Mouse (Mus musculus) heart, embryonic 13.5 days (tissue): ENCODE data around the gene Slc35f6. TPM values are rescaled to one million over a fixed set of nuclear protein-coding genes. Genes with fewer than 3 reads are reported as not detected.

Experiments
- ATAC-seq: fragments of 200-750 bp; cut with Nextera tagmentation; 2 replicates; pipeline ENCODE4 v1.8.0; 2017; ENCODE audit warnings: moderate TSS enrichment; ENCODE audit not compliant: insufficient number of reproducible peaks, low FRiP score, low TSS enrichment; ENCODE audit errors: extremely low read depth
- H3K27ac ChIP-seq: fragments of 300-500 bp; sonication (generic); replicated peaks from 2 replicates; pipeline ENCODE4 v1.5.1; 2015; ENCODE audit warnings: moderate library complexity, mild to moderate bottlenecking, inconsistent platforms
- H3K27me3 ChIP-seq: fragments of 300-500 bp; sonication (generic); replicated peaks from 2 replicates; pipeline ENCODE4 v1.6.1; 2015; ENCODE audit warnings: mild to moderate bottlenecking, inconsistent platforms
- H3K36me3 ChIP-seq: fragments of 300-500 bp; sonication (generic); 2 replicates; pipeline ENCODE4 v1.6.1; 2015; ENCODE audit warnings: mild to moderate bottlenecking, inconsistent platforms
- H3K4me1 ChIP-seq: fragments of 300-500 bp; sonication (generic); 2 replicates; pipeline ENCODE4 v1.6.1; 2015; ENCODE audit warnings: inconsistent platforms
- H3K4me2 ChIP-seq: fragments of 300-500 bp; sonication (generic); 2 replicates; pipeline ENCODE4 v1.6.1; 2015; ENCODE audit warnings: inconsistent platforms, mild to moderate bottlenecking, moderate library complexity
- H3K4me3 ChIP-seq: fragments of 300-500 bp; sonication (generic); 2 replicates; pipeline ENCODE4 v1.5.1; 2015; ENCODE audit warnings: moderate library complexity, mild to moderate bottlenecking, inconsistent platforms
- H3K9ac ChIP-seq: fragments of 300-500 bp; sonication (generic); 2 replicates; pipeline ENCODE4 v1.6.1; 2015; ENCODE audit warnings: inconsistent platforms, mild to moderate bottlenecking, moderate library complexity
- H3K9me3 ChIP-seq: fragments of 300-500 bp; sonication (generic); 2 replicates; pipeline ENCODE4 v1.6.1; 2016; ENCODE audit warnings: inconsistent platforms
- WGBS: fragments of 180-500 bp; shearing (Covaris S2); methylation state at CpG from one replicate; pipeline ENCODE4 v1.1.7; 2015; ENCODE audit warnings: mixed read lengths; 5-methylcytosine and 5-hydroxymethylcytosine counted together
- polyA plus RNA-seq: library from polyadenylated mRNA; unstranded; fragments of >200 nt; fragmentation: Nextera tagmentation; extraction: Ambion mirVana; gene quantifications from 2 replicates; pipeline ENCODE4 v1.2.1, GENCODE M21; 2015

Slc35f6 gene
- polyA plus RNA-seq, 1 experiment from 2014 or later: 21.9 TPM

DNA sequence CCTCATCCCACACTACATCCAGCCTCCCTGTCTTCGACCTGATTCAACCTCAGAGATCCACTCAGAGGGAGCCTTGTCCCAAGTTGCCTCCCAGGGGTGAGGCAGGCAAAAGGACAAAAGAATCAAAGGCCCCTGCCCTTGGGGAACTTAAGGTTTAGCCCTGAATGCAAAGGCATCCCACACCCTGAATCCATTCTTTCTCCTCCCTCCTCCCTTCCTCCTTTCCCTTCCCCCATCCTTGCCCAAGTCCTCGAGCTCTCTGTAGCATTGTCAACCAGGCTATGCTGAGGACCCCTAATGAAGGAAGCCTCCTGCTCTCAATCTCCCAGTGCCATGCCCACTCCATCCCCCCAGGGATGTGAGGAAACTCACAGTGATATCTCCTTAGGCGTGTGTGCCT, 36.0 kb upstream of the Slc35f6 start:
- H3K27ac ChIP-seq: 0 out of 2 replicates have a peak overlapping the region, but pooled peaks have one; percentile 12
- ATAC-seq: no peak
- H3K27me3 ChIP-seq: no peaks in the 10 kb centered on the region
- 0 out of 2 replicates have a peak, but pooled peaks cover 4% of the 10 kb centered on the region for H3K36me3 ChIP-seq
- 51% methylated on average over 3 of the region's 3 CpGs for WGBS
- H3K4me1 ChIP-seq: peaks cover 69% of the 10 kb centered on the region
- no peaks in the 10 kb centered on the region; the same call in 1 of the 2 replicates for H3K9me3 ChIP-seq
- no peak overlapping the region for H3K9ac ChIP-seq
- H3K4me2 ChIP-seq: no peak overlapping the region
- no peak overlapping the region for H3K4me3 ChIP-seq

DNA sequence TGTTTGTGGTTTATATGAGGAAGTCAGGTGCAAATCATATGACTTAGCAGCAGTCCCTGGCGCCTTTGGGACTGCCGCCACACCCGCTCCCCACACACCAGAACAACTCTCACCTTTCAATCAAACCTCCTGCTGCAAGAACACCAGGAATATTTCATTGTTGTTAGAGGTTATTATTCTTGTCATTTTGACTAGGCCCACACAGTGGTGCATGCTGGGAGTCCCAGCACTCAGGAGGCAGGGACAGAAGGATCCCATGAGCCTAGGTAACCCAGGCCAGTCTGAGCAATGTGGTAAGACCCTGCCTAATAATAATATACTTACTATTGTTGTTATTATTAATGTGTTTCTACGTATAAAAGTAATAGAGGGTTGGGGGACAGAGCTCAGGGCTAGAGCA, 35.2 kb upstream of the Slc35f6 start:
- 77% methylated on average over 4 of the region's 4 CpGs for WGBS
- no peak overlapping the region for H3K27ac ChIP-seq
- H3K9ac ChIP-seq: no peak overlapping the region
- no peaks in the 10 kb centered on the region; the same call in 1 of the 2 replicates for H3K9me3 ChIP-seq
- no peaks in the 10 kb centered on the region for H3K27me3 ChIP-seq
- H3K4me3 ChIP-seq: no peak overlapping the region
- peaks cover 69% of the 10 kb centered on the region for H3K4me1 ChIP-seq
- H3K4me2 ChIP-seq: no peak overlapping the region
- 0 out of 2 replicates have a peak, but pooled peaks cover 4% of the 10 kb centered on the region for H3K36me3 ChIP-seq
- no peak for ATAC-seq

DNA sequence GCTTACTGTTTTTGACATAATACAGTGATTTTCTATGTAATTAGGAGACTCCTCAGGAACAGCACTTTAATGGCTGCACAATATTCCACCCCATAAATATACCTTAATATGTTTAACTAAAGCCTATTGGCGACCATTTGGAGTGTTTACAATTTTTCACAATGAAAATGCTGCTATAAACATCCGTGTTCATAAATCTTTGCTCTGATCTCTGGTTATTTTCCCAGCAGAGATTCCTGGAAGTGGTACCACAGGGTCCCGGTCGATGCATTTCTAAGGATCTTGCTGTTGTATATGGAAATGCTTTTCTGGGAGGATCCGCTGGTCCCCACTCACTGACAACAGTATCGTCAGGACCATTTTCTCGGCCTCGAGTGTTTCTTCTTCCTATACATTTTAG, 34.5 kb upstream of the Slc35f6 start:
- Histone ChIP-seq H3K9ac (no peak overlapping the region), H3K36me3 (0 out of 2 replicates have a peak, but pooled peaks cover 4% of the 10 kb centered on the region), H3K27ac (peak overlapping the region; percentile 95), H3K4me3 (no peak overlapping the region), H3K9me3 (no peaks in the 10 kb centered on the region; the same call in 1 of the 2 replicates), H3K27me3 (no peaks in the 10 kb centered on the region), H3K4me1 (peaks cover 73% of the 10 kb centered on the region), H3K4me2 (no peak overlapping the region)
- no peak for ATAC-seq
- 81% methylated on average over 8 of the region's 8 CpGs for WGBS

DNA sequence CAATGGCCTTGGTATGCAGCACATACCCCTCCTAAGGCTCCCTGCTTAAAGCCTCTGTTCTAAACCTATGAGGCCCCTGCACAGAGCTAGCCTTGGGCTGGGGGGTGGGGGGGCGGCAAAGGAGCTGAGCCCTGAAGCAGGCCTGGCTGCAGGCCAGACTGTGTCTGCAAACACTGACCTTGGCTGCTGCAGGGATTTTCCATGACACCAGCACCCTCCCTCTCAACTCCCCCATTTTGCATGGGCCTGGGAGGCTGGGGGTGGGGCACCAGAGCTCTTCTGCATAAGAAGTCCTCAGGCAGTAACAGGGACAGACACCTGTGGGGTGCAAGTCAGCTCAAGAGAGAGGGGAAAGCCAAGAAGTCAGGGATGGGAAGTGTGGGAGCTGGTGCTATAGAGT, 33.5 kb upstream of the Slc35f6 start:
- Histone ChIP-seq H3K4me3 (no peak overlapping the region), H3K27me3 (no peaks in the 10 kb centered on the region), H3K27ac (peak overlapping the region; percentile 95), H3K9me3 (no peaks in the 10 kb centered on the region), H3K36me3 (0 out of 2 replicates have a peak, but pooled peaks cover 4% of the 10 kb centered on the region), H3K4me1 (peaks cover 82% of the 10 kb centered on the region), H3K4me2 (peak overlapping the region; percentile 48), H3K9ac (peak overlapping the region; percentile 73)
- ATAC-seq: peak; percentile 69; the same call in 1 of the 2 replicates
- 7% methylated on average over 1 of the region's 1 CpGs for WGBS

DNA sequence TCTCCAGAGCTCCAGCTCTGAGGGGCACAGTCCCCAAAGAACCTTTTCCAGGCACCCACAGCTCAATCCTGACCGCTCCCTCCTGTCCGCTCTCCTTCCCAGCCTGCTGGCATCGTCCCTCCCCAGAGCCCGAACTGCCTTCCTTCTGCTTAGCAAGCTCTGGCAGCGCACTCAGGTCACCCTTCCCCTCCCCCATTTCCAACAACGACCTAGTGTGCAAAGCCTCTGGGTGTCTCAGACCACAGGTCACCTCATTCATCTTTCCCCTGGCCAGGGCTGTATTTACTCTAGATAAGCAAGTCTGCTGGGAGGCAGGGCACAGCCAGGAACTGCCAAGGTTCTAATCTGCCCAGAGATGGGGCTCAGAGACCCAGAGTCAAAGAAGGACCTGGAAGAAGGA, 32.3 kb upstream of the Slc35f6 start:
- H3K27me3 ChIP-seq: peaks cover under 1% of the 10 kb centered on the region; the same call in 1 of the 2 replicates
- 17% methylated on average over 6 of the region's 6 CpGs for WGBS
- no peak for ATAC-seq
- no peaks in the 10 kb centered on the region for H3K36me3 ChIP-seq
- peak overlapping the region; percentile 73 for H3K9ac ChIP-seq
- H3K27ac ChIP-seq: peak overlapping the region; percentile 95
- H3K9me3 ChIP-seq: no peaks in the 10 kb centered on the region
- peaks cover 75% of the 10 kb centered on the region for H3K4me1 ChIP-seq
- H3K4me2 ChIP-seq: peak overlapping the region; percentile 48
- H3K4me3 ChIP-seq: no peak overlapping the region

DNA sequence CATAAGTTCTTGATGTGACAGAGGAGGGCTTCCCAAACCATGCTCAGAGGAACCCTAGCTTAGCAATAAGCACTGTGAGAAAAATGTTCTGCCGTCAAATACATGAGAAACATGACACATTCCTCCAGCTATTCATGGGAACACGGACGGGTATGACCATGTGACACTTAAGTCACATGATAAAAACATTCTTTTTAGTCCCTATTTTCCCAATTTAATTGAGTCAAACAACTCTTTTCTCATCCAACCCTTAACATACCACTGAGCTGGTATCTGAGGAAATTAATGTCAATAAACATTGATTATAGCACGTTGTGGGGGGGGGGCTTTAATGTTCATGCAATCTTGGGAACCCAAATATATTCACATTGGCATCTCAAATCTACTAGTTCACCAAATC, 31.9 kb upstream of the Slc35f6 start:
- no peak overlapping the region for H3K9ac ChIP-seq
- peak overlapping the region; percentile 95 for H3K27ac ChIP-seq
- H3K27me3 ChIP-seq: peaks cover 4% of the 10 kb centered on the region
- H3K4me2 ChIP-seq: no peak overlapping the region
- H3K4me3 ChIP-seq: no peak overlapping the region
- no peaks in the 10 kb centered on the region for H3K9me3 ChIP-seq
- no peak for ATAC-seq
- H3K36me3 ChIP-seq: no peaks in the 10 kb centered on the region
- WGBS: 46% methylated on average over 4 of the region's 4 CpGs
- peaks cover 72% of the 10 kb centered on the region for H3K4me1 ChIP-seq

DNA sequence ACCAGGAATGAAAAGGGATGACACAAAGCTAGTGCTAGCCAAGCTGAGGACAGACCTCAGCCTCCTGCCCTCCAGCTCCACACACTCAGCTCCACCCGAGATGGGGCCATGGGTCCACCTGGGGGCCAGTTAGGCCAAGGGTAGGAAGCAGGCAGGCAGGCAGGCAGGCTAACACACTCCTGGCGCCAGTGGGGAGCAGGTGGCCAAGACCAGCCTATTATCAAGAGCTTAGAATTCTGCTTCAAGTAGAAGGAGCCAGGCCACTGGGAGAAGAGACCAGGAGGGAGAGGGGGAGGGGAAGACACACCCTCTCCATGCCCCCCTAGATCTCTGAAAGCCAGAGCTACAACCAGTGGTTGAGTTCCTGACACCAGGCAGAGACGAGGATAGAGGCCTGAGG, 31.1 kb upstream of the Slc35f6 start:
- no peaks in the 10 kb centered on the region for H3K9me3 ChIP-seq
- H3K9ac ChIP-seq: peak overlapping the region; percentile 59
- H3K36me3 ChIP-seq: no peaks in the 10 kb centered on the region; the same call in 1 of the 2 replicates
- H3K27ac ChIP-seq: peak overlapping the region; percentile 95
- H3K4me2 ChIP-seq: no peak overlapping the region
- ATAC-seq: no peak
- peaks cover 65% of the 10 kb centered on the region for H3K4me1 ChIP-seq
- no peak overlapping the region for H3K4me3 ChIP-seq
- 36% methylated on average over 3 of the region's 3 CpGs for WGBS
- H3K27me3 ChIP-seq: peaks cover 12% of the 10 kb centered on the region

DNA sequence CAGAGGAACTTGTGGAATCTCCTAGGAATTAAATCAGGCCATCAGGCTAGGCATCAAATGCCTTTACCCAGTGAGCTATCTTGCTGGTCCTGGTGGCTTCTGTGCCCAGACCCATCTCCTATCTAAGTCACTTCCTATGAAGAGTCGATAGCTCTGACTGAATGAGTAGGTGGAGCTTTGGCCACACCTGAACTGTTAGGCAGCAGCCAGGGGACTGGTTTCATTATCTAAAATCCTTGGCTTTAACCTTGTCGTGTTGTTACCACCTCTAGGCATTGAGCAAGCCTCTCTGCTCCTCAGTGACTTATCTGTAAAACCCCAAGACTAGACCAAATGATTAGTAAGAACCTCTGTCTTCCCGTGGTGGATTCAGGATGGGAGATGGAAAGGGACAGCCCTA, 30.4 kb upstream of the Slc35f6 start:
- H3K4me3 ChIP-seq: no peak overlapping the region; the same call in 1 of the 2 replicates
- peak overlapping the region; percentile 38 for H3K9ac ChIP-seq
- H3K4me2 ChIP-seq: peak overlapping the region; percentile 38
- peaks cover 72% of the 10 kb centered on the region for H3K4me1 ChIP-seq
- 10% methylated on average over 3 of the region's 3 CpGs for WGBS
- no peak for ATAC-seq
- peak overlapping the region; percentile 95 for H3K27ac ChIP-seq
- no peaks in the 10 kb centered on the region for H3K9me3 ChIP-seq
- H3K27me3 ChIP-seq: peaks cover 19% of the 10 kb centered on the region
- no peaks in the 10 kb centered on the region; the same call in 1 of the 2 replicates for H3K36me3 ChIP-seq

DNA sequence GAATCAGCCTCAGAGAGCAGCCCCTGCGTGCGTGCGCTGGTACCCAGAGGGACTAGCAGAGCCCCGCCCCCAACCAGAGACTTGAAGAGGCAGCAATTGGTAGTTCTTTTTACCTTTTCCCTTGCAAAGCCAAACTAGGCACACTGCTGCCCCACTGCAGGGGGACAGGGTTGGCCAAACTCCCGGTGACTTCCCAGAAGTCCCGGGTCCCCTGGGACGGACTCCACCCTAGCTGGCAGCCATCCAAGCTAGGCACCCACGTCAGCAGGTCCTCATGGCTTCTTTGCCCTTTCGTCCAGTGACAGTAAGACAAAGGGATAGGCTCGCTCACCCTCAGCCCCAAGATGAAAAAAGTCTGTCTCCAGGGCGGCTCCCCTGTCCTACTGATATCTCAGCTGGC, 29.9 kb upstream of the Slc35f6 start:
- no peaks in the 10 kb centered on the region for H3K9me3 ChIP-seq
- peak overlapping the region; percentile 38 for H3K9ac ChIP-seq
- no peaks in the 10 kb centered on the region; the same call in 1 of the 2 replicates for H3K36me3 ChIP-seq
- H3K4me1 ChIP-seq: peaks cover 74% of the 10 kb centered on the region
- 22% methylated on average over 11 of the region's 11 CpGs for WGBS
- no peak for ATAC-seq
- peak overlapping the region; percentile 38 for H3K4me2 ChIP-seq
- no peak overlapping the region; the same call in 1 of the 2 replicates for H3K4me3 ChIP-seq
- peaks cover 24% of the 10 kb centered on the region for H3K27me3 ChIP-seq
- peak overlapping the region; percentile 95 for H3K27ac ChIP-seq

DNA sequence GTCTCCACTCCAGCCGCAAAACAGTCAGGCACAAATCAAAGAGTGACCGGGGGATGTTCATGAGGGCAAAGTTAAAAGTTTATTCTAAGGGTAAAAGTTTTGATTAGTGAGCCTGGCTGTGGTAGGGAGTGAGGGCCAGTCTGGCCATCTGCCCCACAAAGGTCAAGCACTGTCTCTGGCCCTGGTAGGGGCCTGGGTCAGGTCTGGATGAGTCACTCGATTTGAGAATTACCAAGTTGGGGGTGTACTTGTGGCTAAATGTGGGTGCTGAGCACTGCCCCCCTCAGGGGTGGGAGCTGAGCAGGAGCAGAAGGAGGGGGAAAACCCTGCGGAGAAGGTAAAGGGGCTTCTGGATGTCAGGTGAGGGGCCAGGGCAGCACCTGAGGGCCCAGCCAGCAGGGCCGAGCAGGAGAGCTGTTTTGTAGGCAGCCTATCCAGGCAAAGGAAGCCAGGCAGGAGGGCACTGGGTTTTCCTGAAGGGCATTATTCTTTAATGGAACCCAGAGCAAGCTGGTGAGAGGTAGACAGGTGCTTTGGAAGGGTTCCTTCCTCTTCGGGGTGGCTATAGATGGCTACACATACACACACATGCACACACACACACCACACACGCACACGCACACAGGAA, 29.2 kb upstream of the Slc35f6 start:
- H3K27ac ChIP-seq: peak overlapping the region; percentile 95
- 66% methylated on average over 8 of the region's 8 CpGs for WGBS
- ATAC-seq: no peak

DNA sequence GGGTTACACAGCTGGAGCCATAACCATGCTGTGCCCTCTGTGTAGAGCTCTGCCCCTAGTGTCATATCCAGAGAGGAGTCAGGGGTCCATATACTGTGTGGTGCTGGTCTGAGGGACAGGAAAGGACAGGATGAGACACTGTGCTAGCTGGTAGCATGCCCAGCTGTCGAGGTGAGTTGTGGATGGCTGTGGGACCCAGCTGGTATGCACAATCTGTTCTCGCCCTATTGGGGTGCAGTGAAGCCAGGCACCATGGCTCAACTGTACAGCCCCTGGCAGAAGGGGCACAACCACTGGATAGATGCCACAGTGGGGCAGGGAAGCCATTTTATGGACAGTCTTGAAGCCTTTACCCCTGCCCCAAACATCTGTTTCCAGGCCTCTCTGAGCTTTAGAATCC, 28.5 kb upstream of the Slc35f6 start:
- H3K27me3 ChIP-seq: peaks cover 26% of the 10 kb centered on the region
- no peak overlapping the region for H3K4me3 ChIP-seq
- peaks cover 65% of the 10 kb centered on the region for H3K4me1 ChIP-seq
- H3K9ac ChIP-seq: 0 out of 2 replicates have a peak overlapping the region, but pooled peaks have one; percentile 10
- no peak overlapping the region for H3K4me2 ChIP-seq
- ATAC-seq: no peak
- H3K27ac ChIP-seq: peak overlapping the region; percentile 95; the same call in 1 of the 2 replicates
- no peaks in the 10 kb centered on the region for H3K9me3 ChIP-seq
- 74% methylated on average over 2 of the region's 2 CpGs for WGBS
- no peaks in the 10 kb centered on the region; the same call in 1 of the 2 replicates for H3K36me3 ChIP-seq

More for the DNA sequence above, 29.2 kb upstream of the Slc35f6 start:
- H3K36me3 ChIP-seq: no peaks in the 10 kb centered on the region; the same call in 1 of the 2 replicates
- H3K4me3 ChIP-seq: no peak overlapping the region
- H3K9ac ChIP-seq: peak overlapping the region; percentile 38; the same call in 1 of the 2 replicates
- no peaks in the 10 kb centered on the region for H3K9me3 ChIP-seq
- 0 out of 2 replicates have a peak overlapping the region, but pooled peaks have one; percentile 38 for H3K4me2 ChIP-seq
- H3K27me3 ChIP-seq: peaks cover 26% of the 10 kb centered on the region
- peaks cover 72% of the 10 kb centered on the region for H3K4me1 ChIP-seq
